In the genomic region with DNA sequence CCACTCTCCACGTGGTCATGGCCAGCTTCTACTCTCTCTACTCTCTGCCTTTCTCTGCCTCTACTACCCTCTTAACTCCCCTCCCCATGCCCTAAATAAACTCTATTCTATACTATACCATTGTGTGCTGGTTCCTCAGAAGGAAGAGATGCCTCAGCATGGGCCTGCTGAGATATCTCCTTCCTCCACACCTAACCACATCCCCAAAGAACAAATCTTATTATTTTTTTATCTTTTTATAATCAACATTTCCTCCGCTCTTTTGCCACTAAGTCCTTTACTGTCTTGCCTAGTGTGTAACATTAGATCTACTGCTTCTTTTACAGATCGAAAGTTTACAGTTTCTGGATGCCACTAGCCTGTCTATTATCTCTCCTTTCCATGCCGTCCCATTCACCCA, we compare ENCODE assay signal across 27 mouse cellular contexts. TPM values are rescaled to one million over a fixed set of nuclear protein-coding genes. Genes with fewer than 3 reads are reported as not detected.
DNase-seq lines count a peak whose midpoint lies in the region; ATAC-seq and TF ChIP-seq lines count a peak whose summit lies in the region.
"Had no signal": no experiment of that assay in that cellular context is flagged by ENCODE, and none has a peak within 500 bp of the region (broad histone marks: within the 10 kb centered on the region; RNA-seq: fewer than 3 reads in every experiment).

No protein-coding gene starts in this region.

- no peaks in the 10 kb centered on the region for H3K36me3 ChIP-seq in G1E (replicated peaks)
- H3K36me3 ChIP-seq: embryonic facial prominence, embryonic 13.5 days; embryonic facial prominence, embryonic 15.5 days; forebrain, embryonic 10.5 days; forebrain, embryonic 12.5 days had no signal

- no peaks in the 10 kb centered on the region for H3K9me3 ChIP-seq in G1E (replicated peaks)
- H3K9me3 ChIP-seq: embryonic facial prominence, embryonic 13.5 days; embryonic facial prominence, embryonic 15.5 days; forebrain, embryonic 10.5 days; forebrain, embryonic 12.5 days had no signal

- DNase-seq in 416B (ENCODE audit: low read depth), result peak; percentile 79
- DNase-seq in G1E (ENCODE audit: low spot score), result no peak
- no peak for DNase-seq in frontal cortex, postnatal 36 days (ENCODE audit: low spot score in 2 of 2)
- no peak for DNase-seq in embryo, embryonic 9.5 days (ENCODE audit: extremely low spot score)
- DNase-seq: adrenal gland, adult 8-10 months; adrenal gland, postnatal 14 days; adrenal gland, postnatal 36 days; B cell, adult 2 months; cerebellum, adult 11 months; cerebellum, adult 18-20 months; cerebellum, adult 8-10 months; cerebellum, adult 9-11 months; cerebellum, postnatal 14 days; cerebellum, postnatal 36 days had no signal

- TF ChIP-seq CTCF in G1E (IDR thresholded peaks at IDR 0.05; ENCODE audit: low read depth, low read length), result no peak

- peak; percentile 70 for ATAC-seq in G1E (ENCODE audit: extremely low read depth, insufficient number of reproducible peaks, low FRiP score, poor library complexity, severe bottlenecking)
- 0 out of 2 replicates have a peak, but pooled peaks have one; percentile 11 for ATAC-seq in common myeloid progenitor, adult 5-6 weeks (replicated peaks; ENCODE audit: low read depth, poor library complexity, severe bottlenecking)
- ATAC-seq: activated CD4-positive, CD25-positive, alpha-beta regulatory T cell, adult 4 months; CD4-positive, CD25-positive, alpha-beta regulatory T cell, adult 4 months; forebrain, embryonic 14.5 days; forebrain, embryonic 16.5 days; Patski had no signal

- peaks cover 12% of the 10 kb centered on the region for H3K4me1 ChIP-seq in G1E (ENCODE audit: insufficient read depth, low read depth, low read length)
- H3K4me1 ChIP-seq: embryonic facial prominence, embryonic 13.5 days; embryonic facial prominence, embryonic 15.5 days; forebrain, embryonic 10.5 days; forebrain, embryonic 12.5 days had no signal

- H3K27me3 ChIP-seq in G1E (ENCODE audit: insufficient read depth, low read length), result no peaks in the 10 kb centered on the region
- H3K27me3 ChIP-seq: CH12.LX; embryonic facial prominence, embryonic 13.5 days; embryonic facial prominence, embryonic 15.5 days; forebrain, embryonic 12.5 days; Patski had no signal

- H3K4me3 ChIP-seq in G1E (ENCODE audit: low read depth, low read length), result no peak overlapping the region
- H3K4me3 ChIP-seq: embryonic facial prominence, embryonic 13.5 days; embryonic facial prominence, embryonic 15.5 days; erythroblast, embryonic 14.5 days; forebrain, embryonic 10.5 days; forebrain, embryonic 12.5 days had no signal

RNA-seq across cellular contexts. Expression of a gene that starts 14.5 kb away (rescaled TPM):
- 80.0 and 81.6 TPM in 2 replicates for total RNA-seq in G1E (2014; fragmentation: Nextera tagmentation)
- total RNA-seq in G1E (2017), result 103 and 123 TPM in 2 replicates
- 3.5 and 5.3 TPM in 2 replicates for polyA plus RNA-seq in G1E (2012)
- 42.8 and 50.6 TPM in 2 replicates for total RNA-seq in common myeloid progenitor, adult 5-6 weeks (2017)

RNA-seq across cellular contexts. Expression of a gene that starts 14.5 kb away (rescaled TPM):
- total RNA-seq in G1E (2014; fragmentation: Nextera tagmentation) (30.3 and 44.0 TPM in 2 replicates), G1E (2017) (99.1 and 116 TPM in 2 replicates)
- 64.7 and 98.4 TPM in 2 replicates for polyA plus RNA-seq in G1E (2012)
- 24.3 and 24.4 TPM in 2 replicates for total RNA-seq in common myeloid progenitor, adult 5-6 weeks (2017)

RNA-seq across cellular contexts. Expression of a gene that starts 21.1 kb away (rescaled TPM):
- total RNA-seq in G1E (2014; fragmentation: Nextera tagmentation), result not detected in 2 replicates
- total RNA-seq in G1E (2017), result 0.22 and 0.23 TPM in 2 replicates
- not detected in 2 replicates for polyA plus RNA-seq in G1E (2012)
- not detected in 2 replicates for total RNA-seq in common myeloid progenitor, adult 5-6 weeks (2017)
- total RNA-seq: adrenal gland, adult 18-20 months; adrenal gland, postnatal 14 days; adrenal gland, postnatal 36 days; CH12.LX had no signal
- polyA plus RNA-seq: activated CD4-positive, CD25-positive, alpha-beta regulatory T cell, adult 4 months; erythroblast, embryonic 14.5 days had no signal

RNA-seq across cellular contexts. Expression of a gene that starts 47.6 kb away (rescaled TPM):
- 45.0 and 46.7 TPM in 2 replicates for total RNA-seq in G1E (2014; fragmentation: Nextera tagmentation)
- total RNA-seq in G1E (2017), result 167 and 180 TPM in 2 replicates
- 2.8 and 4.2 TPM in 2 replicates for polyA plus RNA-seq in G1E (2012)
- 76.0 and 76.1 TPM in 2 replicates for total RNA-seq in common myeloid progenitor, adult 5-6 weeks (2017)
